Comparison of ENCODE assay signal across 15 mouse cellular contexts in genomic region chr17:26361420-26361819, GRCm38 (mm10). TPM values are rescaled to one million over a fixed set of nuclear protein-coding genes. Genes with fewer than 3 reads are reported as not detected.
A peak's percentile ranks its signal among the peaks of the same experiment; 100 is the strongest.
DNase-seq lines count a peak whose midpoint lies in the region; ATAC-seq and TF ChIP-seq lines count a peak whose summit lies in the region.
"Had no signal": no experiment of that assay in that cellular context is flagged by ENCODE, and none has a peak within 500 bp of the region (broad histone marks: within the 10 kb centered on the region; RNA-seq: fewer than 3 reads in every experiment).

No protein-coding gene starts in this region.

- no peak overlapping the region for H3K4me3 ChIP-seq in kidney, embryonic 14.5 days (ENCODE audit: low read length)
- no peak overlapping the region for H3K4me3 ChIP-seq in forebrain, embryonic 15.5 days
- H3K4me3 ChIP-seq in liver, postnatal 0 days (ENCODE audit: low read depth, low read length), result no peak overlapping the region
- H3K4me3 ChIP-seq in embryonic facial prominence, embryonic 10.5 days, result no peak overlapping the region
- H3K4me3 ChIP-seq: embryonic facial prominence, embryonic 15.5 days; layer of hippocampus, adult 2 months; midbrain, embryonic 13.5 days had no signal

- H3K9me3 ChIP-seq in kidney, embryonic 14.5 days (ENCODE audit: control insufficient read depth, low read length), result no peaks in the 10 kb centered on the region
- no peaks in the 10 kb centered on the region for H3K9me3 ChIP-seq in forebrain, embryonic 15.5 days
- H3K9me3 ChIP-seq in liver, postnatal 0 days (ENCODE audit: low read length), result no peaks in the 10 kb centered on the region
- H3K9me3 ChIP-seq in embryonic facial prominence, embryonic 10.5 days, result no peaks in the 10 kb centered on the region
- H3K9me3 ChIP-seq: embryonic facial prominence, embryonic 15.5 days; midbrain, embryonic 13.5 days had no signal

- H3K9ac ChIP-seq in kidney, embryonic 14.5 days (ENCODE audit: low read depth, low read length), result no peak overlapping the region
- no peak overlapping the region for H3K9ac ChIP-seq in forebrain, embryonic 15.5 days (replicated peaks)
- H3K9ac ChIP-seq in liver, postnatal 0 days (replicated peaks), result no peak overlapping the region
- H3K9ac ChIP-seq: embryonic facial prominence, embryonic 15.5 days; midbrain, embryonic 13.5 days had no signal

- ATAC-seq in kidney, embryonic 14.5 days (ENCODE audit: low FRiP score, low TSS enrichment), result no peak
- no peak for ATAC-seq in forebrain, embryonic 15.5 days (replicated peaks)
- no peak for ATAC-seq in liver, postnatal 0 days
- no peak for ATAC-seq in frontal cortex, adult (ENCODE audit: low TSS enrichment)
- ATAC-seq: midbrain, embryonic 13.5 days had no signal

- no peaks in the 10 kb centered on the region for H3K36me3 ChIP-seq in kidney, embryonic 14.5 days (ENCODE audit: control insufficient read depth, insufficient read depth, low read length)
- H3K36me3 ChIP-seq in forebrain, embryonic 15.5 days, result no peaks in the 10 kb centered on the region
- no peaks in the 10 kb centered on the region for H3K36me3 ChIP-seq in liver, postnatal 0 days (replicated peaks; ENCODE audit: insufficient read depth, low read length)
- H3K36me3 ChIP-seq in embryonic facial prominence, embryonic 10.5 days (replicated peaks), result no peaks in the 10 kb centered on the region
- H3K36me3 ChIP-seq: embryonic facial prominence, embryonic 15.5 days; midbrain, embryonic 13.5 days had no signal

- no peak overlapping the region for H3K4me2 ChIP-seq in kidney, embryonic 14.5 days (replicated peaks; ENCODE audit: low read depth, low read length)
- H3K4me2 ChIP-seq in forebrain, embryonic 15.5 days (replicated peaks), result no peak overlapping the region
- peak overlapping the region; percentile 18; the same call in 1 of the 2 replicates for H3K4me2 ChIP-seq in liver, postnatal 0 days (ENCODE audit: low read depth, low read length)
- H3K4me2 ChIP-seq: embryonic facial prominence, embryonic 15.5 days; midbrain, embryonic 13.5 days had no signal

- H3K27ac ChIP-seq in kidney, embryonic 14.5 days (ENCODE audit: low read depth, low read length), result peak overlapping the region; percentile 17; the same call in 1 of the 2 replicates
- H3K27ac ChIP-seq in forebrain, embryonic 15.5 days (replicated peaks), result peak overlapping the region; percentile 49
- H3K27ac ChIP-seq in liver, postnatal 0 days (ENCODE audit: low read depth), result no peak overlapping the region
- no peak overlapping the region for H3K27ac ChIP-seq in embryonic facial prominence, embryonic 10.5 days (replicated peaks)
- H3K27ac ChIP-seq: embryonic facial prominence, embryonic 15.5 days; layer of hippocampus, adult 2 months; midbrain, embryonic 13.5 days had no signal

- TF ChIP-seq EP300 in liver, postnatal 0 days (IDR thresholded peaks at IDR 0.05; ENCODE audit: low read depth), result no peak

- peaks cover 9% of the 10 kb centered on the region for H3K4me1 ChIP-seq in kidney, embryonic 14.5 days (ENCODE audit: control insufficient read depth, insufficient read depth, low read length)
- H3K4me1 ChIP-seq in forebrain, embryonic 15.5 days, result peaks cover 40% of the 10 kb centered on the region
- no peaks in the 10 kb centered on the region for H3K4me1 ChIP-seq in liver, postnatal 0 days (ENCODE audit: insufficient read depth)
- H3K4me1 ChIP-seq in embryonic facial prominence, embryonic 10.5 days, result peaks cover 33% of the 10 kb centered on the region

- no peaks in the 10 kb centered on the region for H3K27me3 ChIP-seq in kidney, embryonic 14.5 days (ENCODE audit: control insufficient read depth, insufficient read depth, low read length)
- no peaks in the 10 kb centered on the region for H3K27me3 ChIP-seq in forebrain, embryonic 15.5 days
- no peaks in the 10 kb centered on the region for H3K27me3 ChIP-seq in liver, postnatal 0 days (ENCODE audit: insufficient read depth, low read length)
- no peaks in the 10 kb centered on the region for H3K27me3 ChIP-seq in embryonic facial prominence, embryonic 10.5 days (replicated peaks; ENCODE audit: low read depth, poor library complexity, severe bottlenecking)
- H3K27me3 ChIP-seq: embryonic facial prominence, embryonic 15.5 days; midbrain, embryonic 13.5 days had no signal

- peak; percentile 82 for DNase-seq in heart, adult 11 months
- DNase-seq in heart, adult 8-10 months (ENCODE audit: low spot score), result no peak
- no peak for DNase-seq in kidney, postnatal 14 days
- DNase-seq in liver, postnatal 0 days, result no peak
- DNase-seq in embryonic facial prominence, embryonic 10.5 days (ENCODE audit: low spot score), result no peak
- DNase-seq: B cell, adult 2 months; kidney, adult 18-20 months; lung, postnatal 14 days; spleen, adult 18-20 months had no signal

- no peak for TF ChIP-seq CTCF in liver, postnatal 0 days (IDR thresholded peaks at IDR 0.05; ENCODE audit: low read depth)

- 82% methylated on average over 7 of the region's 7 CpGs for WGBS in kidney, embryonic 14.5 days
- WGBS in forebrain, embryonic 15.5 days, result 70% methylated on average over 7 of the region's 7 CpGs
- WGBS in liver, postnatal 0 days (ENCODE audit: insufficient replicate concordance), result 44% methylated on average over 7 of the region's 7 CpGs
- WGBS in embryonic facial prominence, embryonic 10.5 days, result 77% methylated on average over 7 of the region's 7 CpGs

RNA-seq across cellular contexts. Expression of gene Neurl1b, which starts 53.2 kb away (rescaled TPM):
- total RNA-seq in heart, adult 8-10 months (2022), result 1 to 10 TPM; 3.6 to 5.1 (median 4.4) TPM
- 1.6 and 2.9 TPM in 2 replicates for polyA plus RNA-seq in kidney, embryonic 14.5 days (2014; fragmentation: Nextera tagmentation; extraction: Ambion mirVana)
- 2.7 and 2.9 TPM in 2 replicates for polyA plus RNA-seq in forebrain, embryonic 15.5 days (2015; fragmentation: Nextera tagmentation; extraction: Ambion mirVana)
- polyA plus RNA-seq in liver, postnatal 0 days (2015; fragmentation: Nextera tagmentation; extraction: Ambion mirVana), result 0.05 and 0.06 TPM in 2 replicates
- polyA plus RNA-seq in embryonic facial prominence, embryonic 10.5 days (2016; fragmentation: Nextera tagmentation; extraction: Ambion mirVana), result 0.16 TPM in 2 replicates

Comparison
In these comparisons a context has a peak if more than half of its experiments do, and no peak if none do; other contexts are left out.
1. H3K27ac ChIP-seq: peak in kidney, embryonic 14.5 days (single experiment) and forebrain, embryonic 15.5 days (single experiment); none in liver, postnatal 0 days (single experiment) and embryonic facial prominence, embryonic 10.5 days (single experiment).